Mouse (Mus musculus) adrenal gland, adult 10 weeks (tissue): ENCODE data around the gene Pax1. TPM values are rescaled to one million over a fixed set of nuclear protein-coding genes. Genes with fewer than 3 reads are reported as not detected.

Experiments used
- polyA plus RNA-seq: library from polyadenylated mRNA; stranded (reverse); fragments of 350-450 nt; fragmentation: Illumina TruSeq; extraction: RNeasy Lipid Tissue Mini Kit (QIAGEN cat#74804); gene quantifications from one replicate; pipeline ENCODE4 v1.2.3, GENCODE M21; 2014; ENCODE audit warnings: low read depth, low replicate concordance

Gene Pax1
- polyA plus RNA-seq: not detected

DNA sequence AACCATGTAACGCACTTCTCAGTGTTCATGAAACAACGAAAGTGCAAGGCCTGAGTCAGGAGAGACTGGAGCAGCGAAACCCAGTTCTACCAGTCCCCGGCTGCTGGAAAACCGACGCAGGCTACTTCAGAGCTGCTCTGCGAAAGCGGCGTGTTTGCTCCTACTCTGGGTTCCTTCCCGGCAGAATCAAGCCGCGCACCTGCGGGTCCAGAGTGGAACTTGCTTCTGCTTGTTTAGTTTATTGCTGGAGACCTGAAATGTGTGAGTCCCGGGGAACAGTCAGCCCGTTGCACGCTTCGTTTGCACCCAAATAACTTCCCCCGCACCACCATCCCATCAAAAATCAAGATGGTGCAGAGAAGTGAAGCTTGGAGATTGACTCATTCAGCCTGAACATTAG lies at the start of gene Pax1:
TSS of gene Pax1 (plus strand) at position 345 of the 400 bp plus-strand sequence.

Other genes starting within 250 kb of the Pax1 start
- gene Nkx2-2, start 167.7 kb upstream of the Pax1 start, polyA plus RNA-seq: not detected